Mouse (Mus musculus) brain, adult 10 weeks (tissue): ENCODE data around the gene Brip1. TPM values are rescaled to one million over a fixed set of nuclear protein-coding genes. Genes with fewer than 3 reads are reported as not detected.

ENCODE experiments used
- polyA plus RNA-seq: library from polyadenylated mRNA; stranded (reverse); fragments of 350-450 nt; fragmentation: Illumina TruSeq; extraction: RNeasy Lipid Tissue Mini Kit (QIAGEN cat#74804); gene quantifications from one replicate; pipeline ENCODE4 v1.2.3, GENCODE M21; 2015; ENCODE audit warnings: low read depth, low replicate concordance

The Brip1 gene
- 0.12 TPM for polyA plus RNA-seq

GRCm38 (mm10) chr11:86201037-86201786 is at the start of gene Brip1:
Brip1 (minus strand) TSS chr11:86201193.

Other genes starting within 250 kb of the Brip1 start
- 14.6 TPM for gene Ints2, start 56.4 kb upstream of the Brip1 start, polyA plus RNA-seq
- gene Med13, start 156.4 kb upstream of the Brip1 start, polyA plus RNA-seq: 18.9 TPM